Mouse (Mus musculus) MEL (cell line): Measurements from ENCODE around the gene Bcas3. TPM values are rescaled to one million over a fixed set of nuclear protein-coding genes. Genes with fewer than 3 reads are reported as not detected.

ENCODE experiments used
- DNase-seq: peaks from one replicate; pipeline ENCODE4 v3.0.0; 2011; ENCODE audit warnings: low read depth, low spot score
- H3K27ac ChIP-seq: 2 replicates; pipeline ENCODE4 v1.5.1; 2012; ENCODE audit warnings: low read depth, mild to moderate bottlenecking, control low read depth, low read length, moderate library complexity; ENCODE audit not compliant: control insufficient read depth
- H3K27me3 ChIP-seq, 2 experiments: fragments of 150-350 bp in 1 of 2; sonication (generic) in 1 of 2; 2 replicates each; pipeline ENCODE4 v1.6.1; 2012; ENCODE audit warnings: low read length in 2 of 2, mild to moderate bottlenecking in 2 of 2, improper control_type of control experiment in 1 of 2, moderate library complexity in 1 of 2; ENCODE audit not compliant: insufficient read depth in 2 of 2, control insufficient read depth in 1 of 2
- H3K36me3 ChIP-seq, 2 experiments: 2 replicates each; pipeline ENCODE4 v1.6.1; 2012 to 2014; ENCODE audit warnings: low read length in 2 of 2, improper control_type of control experiment in 1 of 2, inconsistent platforms in 1 of 2, mild to moderate bottlenecking in 1 of 2; ENCODE audit not compliant: insufficient read depth in 2 of 2, control insufficient read depth in 1 of 2
- H3K4me1 ChIP-seq, 2 experiments: fragments of 150-350 bp in 1 of 2; sonication (generic) in 1 of 2; 2 replicates each; pipeline ENCODE4 v1.6.1; 2012; ENCODE audit warnings: low read length in 2 of 2, improper control_type of control experiment in 1 of 2, mild to moderate bottlenecking in 1 of 2; ENCODE audit not compliant: insufficient read depth in 2 of 2, control insufficient read depth in 1 of 2
- H3K4me3 ChIP-seq, 2 experiments: fragments of 150-350 bp in 1 of 2; sonication (generic) in 1 of 2; 2 replicates each; pipeline ENCODE4 v1.5.1; 2012; ENCODE audit warnings: low read depth in 2 of 2, low read length in 2 of 2, mild to moderate bottlenecking in 2 of 2, moderate library complexity in 2 of 2, control low read depth in 1 of 2, improper control_type of control experiment in 1 of 2; ENCODE audit not compliant: control insufficient read depth in 1 of 2, insufficient read depth in 1 of 2
- H3K79me2 ChIP-seq: 2 replicates; pipeline ENCODE4 v1.6.1; 2012; ENCODE audit warnings: mild to moderate bottlenecking, low read length, moderate library complexity; ENCODE audit not compliant: control insufficient read depth, poor library complexity, insufficient read depth
- H3K9ac ChIP-seq: 2 replicates; pipeline ENCODE4 v1.6.1; 2012; ENCODE audit warnings: low read depth, mild to moderate bottlenecking, control low read depth, low read length, moderate library complexity; ENCODE audit not compliant: control insufficient read depth, poor library complexity, severe bottlenecking
- H3K9me3 ChIP-seq: fragments of 150-350 bp; sonication (generic); replicated peaks from 2 replicates; pipeline ENCODE4 v1.6.1; 2012; ENCODE audit warnings: mild to moderate bottlenecking, low read length, improper control_type of control experiment, moderate library complexity; ENCODE audit not compliant: insufficient read depth
- BHLHE40 ChIP-seq: IDR thresholded peaks from 2 replicates; pipeline ENCODE4 v1.6.1; 2012; ENCODE audit warnings: low read depth, mild to moderate bottlenecking, inconsistent platforms, low read length, improper control_type of control experiment, borderline replicate concordance
- CHD1 ChIP-seq: IDR thresholded peaks from 2 replicates; pipeline ENCODE4 v1.6.1; 2012; ENCODE audit warnings: low read depth, mild to moderate bottlenecking, inconsistent platforms, low read length, improper control_type of control experiment
- CHD2 ChIP-seq: IDR thresholded peaks from 2 replicates; pipeline ENCODE4 v1.6.1; 2011; ENCODE audit warnings: low read length, improper control_type of control experiment
- CTCF ChIP-seq, 3 experiments: IDR thresholded peaks in 2 of 3; conservative IDR thresholded peaks in 1 of 3; 2 replicates each; pipeline ENCODE4 v1.5.1; 2011 to 2012; ENCODE audit warnings: low read length in 3 of 3, low read depth in 2 of 3, mild to moderate bottlenecking in 2 of 3, improper control_type of control experiment in 1 of 3, inconsistent platforms in 1 of 3, mixed read lengths in 1 of 3, moderate library complexity in 1 of 3; ENCODE audit not compliant: control insufficient read depth in 1 of 3, insufficient read depth in 1 of 3, poor library complexity in 1 of 3, severe bottlenecking in 1 of 3
- E2F4 ChIP-seq: IDR thresholded peaks from 2 replicates; pipeline ENCODE4 v1.6.1; 2011; ENCODE audit warnings: low read depth, low read length, improper control_type of control experiment, borderline replicate concordance
- GABPA ChIP-seq: IDR thresholded peaks from 2 replicates; pipeline ENCODE4 v1.6.1; 2012; ENCODE audit warnings: low read depth, mild to moderate bottlenecking, inconsistent platforms, low read length, improper control_type of control experiment, moderate library complexity
- HCFC1 ChIP-seq: IDR thresholded peaks from 2 replicates; pipeline ENCODE4 v1.6.1; 2012; ENCODE audit warnings: low read depth, mild to moderate bottlenecking, inconsistent platforms, low read length, improper control_type of control experiment, moderate library complexity
- MAZ ChIP-seq: IDR thresholded peaks from 2 replicates; pipeline ENCODE4 v1.6.1; 2012; ENCODE audit warnings: low read depth, mild to moderate bottlenecking, inconsistent platforms, low read length, improper control_type of control experiment
- MYB ChIP-seq: IDR thresholded peaks from 2 replicates; pipeline ENCODE4 v1.6.1; 2011; ENCODE audit warnings: mild to moderate bottlenecking, low read depth, low read length, improper control_type of control experiment
- MYC ChIP-seq: IDR thresholded peaks from 2 replicates; pipeline ENCODE4 v1.6.1; 2011; ENCODE audit warnings: low read depth, mild to moderate bottlenecking, low read length, improper control_type of control experiment, moderate library complexity
- NELFE ChIP-seq: IDR thresholded peaks from 2 replicates; pipeline ENCODE4 v1.6.1; 2011; ENCODE audit warnings: low read depth, low read length, improper control_type of control experiment
- POLR2A ChIP-seq, 2 experiments: IDR thresholded peaks; 2 replicates each; pipeline ENCODE4 v1.6.1; 2011 to 2012; ENCODE audit warnings: low read length in 2 of 2, mild to moderate bottlenecking in 2 of 2, control low read depth in 1 of 2, improper control_type of control experiment in 1 of 2, low read depth in 1 of 2, moderate library complexity in 1 of 2; ENCODE audit not compliant: control insufficient read depth in 1 of 2, insufficient read depth in 1 of 2, poor library complexity in 1 of 2
- POLR2AphosphoS2 ChIP-seq: IDR thresholded peaks from 2 replicates; pipeline ENCODE4 v1.6.1; 2011; ENCODE audit warnings: low read length, improper control_type of control experiment
- POLR2AphosphoS5 ChIP-seq: IDR thresholded peaks from 2 replicates; pipeline ENCODE4 v1.6.1; 2012; ENCODE audit warnings: low read depth, borderline replicate concordance, mild to moderate bottlenecking, inconsistent platforms, low read length, moderate library complexity, mixed read lengths
- RCOR1 ChIP-seq: IDR thresholded peaks from 2 replicates; pipeline ENCODE4 v1.6.1; 2012; ENCODE audit warnings: low read depth, mild to moderate bottlenecking, inconsistent platforms, low read length, improper control_type of control experiment
- USF1 ChIP-seq: IDR thresholded peaks from 2 replicates; pipeline ENCODE4 v1.6.1; 2014; ENCODE audit warnings: low read depth, mild to moderate bottlenecking, inconsistent platforms, low read length, improper control_type of control experiment, moderate library complexity
- USF2 ChIP-seq, 2 experiments: IDR thresholded peaks; 2 replicates each; pipeline ENCODE4 v1.6.1; 2011 to 2012; ENCODE audit warnings: improper control_type of control experiment in 2 of 2, low read length in 2 of 2, borderline replicate concordance in 1 of 2, inconsistent platforms in 1 of 2, low read depth in 1 of 2, mild to moderate bottlenecking in 1 of 2; ENCODE audit not compliant: insufficient read depth in 1 of 2
- ZKSCAN1 ChIP-seq: IDR thresholded peaks from 2 replicates; pipeline ENCODE4 v1.6.1; 2012; ENCODE audit warnings: low read depth, mild to moderate bottlenecking, inconsistent platforms, low read length, improper control_type of control experiment, moderate library complexity
- polyA plus RNA-seq, 2 experiments: library from polyadenylated mRNA; stranded (reverse) in 1 of 2; unstranded in 1 of 2; fragments of >175 nt in 1 of 2; fragments of >200 nt in 1 of 2; gene quantifications; 2 replicates each; pipeline versions ENCODE4 v1.2.1 to v1.2.4; 2012; ENCODE audit warnings: low replicate concordance in 2 of 2, low read depth in 1 of 2; ENCODE audit not compliant: insufficient read length in 2 of 2, insufficient read depth in 1 of 2, missing spikeins in 1 of 2
- total RNA-seq: library from RNA; depleted of rRNA; stranded (reverse); fragments of 300-350 nt; gene quantifications from 2 replicates; pipeline ENCODE4 v1.2.3, GENCODE M21; 2012

Bcas3 gene
- total and polyA plus RNA-seq, 3 experiments: 8.6 to 14.7 TPM; not detected in 1

- Histone ChIP-seq H3K27me3 (0 out of 4 replicates have a peak, but pooled peaks cover 0 to 2% of the 10 kb centered on the region in 2 experiments), H3K27ac (no peak overlapping the region), H3K4me1 (no peaks in the 10 kb centered on the region), H3K79me2 (no peaks in the 10 kb centered on the region), H3K4me3 (no peak overlapping the region), H3K9me3 (no peaks in the 10 kb centered on the region)
- DNase-seq: no peak
- TF ChIP-seq CHD2 (no peak), USF2 (IDR thresholded peaks at IDR 0.05; ENCODE audit: borderline replicate concordance in 1 of 2, insufficient read depth in 1 of 2, low read depth in 1 of 2, low read length in 2 of 2) (no peak), RCOR1 (no peak), NELFE (no peak), ZKSCAN1 (no peak), MYB (no peak), E2F4 (no peak), MAZ (no peak), POLR2AphosphoS2 (no peak), HCFC1 (no peak)
- TF ChIP-seq, all 39 proteins: peak for 0
- Histone ChIP-seq H3K36me3 (no peaks in the 10 kb centered on the region), H3K9ac (no peak overlapping the region)
Measured at GRCm38 (mm10) chr11:85766811-85767210, 413.8 kb downstream of the Bcas3 start.

GRCm38 (mm10) chr11:85769740-85770139, 416.8 kb downstream of the Bcas3 start:
- DNase-seq: no peak
- H3K4me1 ChIP-seq: no peaks in the 10 kb centered on the region
- H3K4me3 ChIP-seq: no peak overlapping the region
- no peaks in the 10 kb centered on the region for H3K9me3 ChIP-seq
- no peak overlapping the region for H3K27ac ChIP-seq
- no peaks in the 10 kb centered on the region for H3K79me2 ChIP-seq
- 0 out of 4 replicates have a peak, but pooled peaks cover 0 to 2% of the 10 kb centered on the region in 2 experiments for H3K27me3 ChIP-seq
- no peak overlapping the region for H3K9ac ChIP-seq
- TF ChIP-seq POLR2A (IDR thresholded peaks at IDR 0.05; ENCODE audit: control insufficient read depth in 1 of 2, insufficient read depth in 1 of 2, low read depth in 1 of 2, low read length in 2 of 2, poor library complexity in 1 of 2) (no peak), MYB (no peak), CTCF (IDR thresholded peaks at IDR 0.05 in 2 of 3, conservative IDR thresholded peaks at IDR 0.05 in 1 of 3; ENCODE audit: control insufficient read depth in 1 of 3, insufficient read depth in 1 of 3, low read depth in 2 of 3, low read length in 3 of 3, poor library complexity in 1 of 3, severe bottlenecking in 1 of 3) (no peak), USF2 (IDR thresholded peaks at IDR 0.05; ENCODE audit: borderline replicate concordance in 1 of 2, insufficient read depth in 1 of 2, low read depth in 1 of 2, low read length in 2 of 2) (no peak), USF1 (no peak), E2F4 (no peak), BHLHE40 (no peak), RCOR1 (no peak), HCFC1 (no peak), GABPA (no peak), CHD1 (no peak), POLR2AphosphoS5 (no peak), MYC (no peak)
- H3K36me3 ChIP-seq: no peaks in the 10 kb centered on the region
